Mouse (Mus musculus) cerebellum, postnatal 14 days (tissue): Measurements from ENCODE around the gene Shank2.

Experiments
- DNase-seq, 2 experiments: peaks; one replicate each; pipeline ENCODE4 v3.0.0; 2021; ENCODE audit warnings: mixed read lengths in 2 of 2

Gene Shank2

DNA sequence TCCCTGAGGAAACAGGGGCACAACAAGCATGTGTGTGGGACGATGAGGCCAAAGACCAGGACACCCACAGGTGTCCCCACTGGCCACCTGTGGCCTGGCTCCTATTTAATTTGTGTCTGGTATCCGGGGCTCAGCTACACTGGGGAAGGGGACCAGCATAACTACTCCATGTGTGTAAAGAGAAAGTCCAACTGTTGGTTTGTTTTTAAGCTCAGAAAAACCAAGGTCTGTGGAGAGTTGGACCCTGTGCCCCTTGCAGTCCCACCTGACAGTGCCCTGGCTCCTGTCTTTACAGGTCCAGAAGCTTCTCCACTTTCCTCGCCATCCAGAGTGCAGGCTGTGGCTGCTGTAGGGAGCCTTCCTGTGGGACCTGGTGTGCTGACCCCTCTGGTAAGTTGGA is at the start of gene Shank2:
Gene Shank2 (plus strand): TSS at position 301 of the 400 bp plus-strand sequence.
- DNase-seq: no peak

DNA sequence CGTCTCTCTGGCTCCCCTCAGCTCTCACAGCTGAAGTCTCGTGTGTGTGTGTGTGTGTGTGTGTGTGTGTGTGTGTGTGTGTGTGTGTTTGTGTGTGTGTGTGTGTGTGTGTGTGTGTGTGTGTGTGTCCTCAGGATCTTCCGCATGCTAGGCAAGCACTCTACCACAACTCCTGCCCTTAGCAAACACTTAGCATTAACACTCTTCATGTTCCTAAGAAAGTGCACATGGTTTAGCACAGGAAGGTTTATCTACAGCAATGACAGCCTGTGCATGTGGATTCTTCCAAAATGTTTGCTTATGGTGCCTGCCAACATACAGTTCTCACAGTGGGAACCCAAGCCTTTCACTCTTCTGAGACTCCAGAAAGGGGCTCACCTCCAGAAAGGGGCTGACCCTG is 49.6 kb upstream of the Shank2 start:
- DNase-seq: no peak

DNA sequence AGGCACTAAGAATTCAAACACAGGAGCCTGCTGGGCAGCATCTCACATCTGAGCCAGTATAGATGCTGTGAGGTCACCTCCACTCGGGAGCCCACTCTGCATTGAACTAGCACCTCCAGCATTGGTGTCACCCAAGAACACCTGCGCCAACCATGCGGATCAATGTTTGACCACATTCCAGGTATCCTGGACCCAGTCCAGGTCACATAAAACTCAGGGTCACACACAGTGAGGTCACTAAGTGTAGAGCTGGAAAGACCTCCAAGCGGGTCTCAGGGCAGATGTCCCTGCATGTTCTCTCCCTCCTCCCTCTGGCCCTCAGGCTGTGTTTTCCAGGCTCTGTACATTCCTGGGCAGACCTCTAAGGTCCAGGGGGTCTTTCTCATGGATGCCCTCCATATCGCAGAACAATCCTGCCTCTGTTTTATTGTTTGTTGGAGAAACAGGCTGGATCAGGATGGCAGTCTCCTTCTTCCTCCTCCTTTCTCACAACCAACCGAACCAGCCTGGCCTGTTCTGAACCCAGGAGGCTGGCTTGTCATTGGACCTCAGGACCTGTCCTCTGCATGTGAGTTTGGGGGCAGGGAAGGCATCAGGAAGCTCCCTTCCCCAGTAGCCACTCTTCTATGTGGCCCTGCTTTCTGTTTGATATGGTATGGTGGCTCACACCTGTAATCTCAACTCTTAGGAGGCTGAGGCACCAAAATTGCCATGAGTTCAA is 45.0 kb upstream of the Shank2 start:
- DNase-seq: no peak

DNA sequence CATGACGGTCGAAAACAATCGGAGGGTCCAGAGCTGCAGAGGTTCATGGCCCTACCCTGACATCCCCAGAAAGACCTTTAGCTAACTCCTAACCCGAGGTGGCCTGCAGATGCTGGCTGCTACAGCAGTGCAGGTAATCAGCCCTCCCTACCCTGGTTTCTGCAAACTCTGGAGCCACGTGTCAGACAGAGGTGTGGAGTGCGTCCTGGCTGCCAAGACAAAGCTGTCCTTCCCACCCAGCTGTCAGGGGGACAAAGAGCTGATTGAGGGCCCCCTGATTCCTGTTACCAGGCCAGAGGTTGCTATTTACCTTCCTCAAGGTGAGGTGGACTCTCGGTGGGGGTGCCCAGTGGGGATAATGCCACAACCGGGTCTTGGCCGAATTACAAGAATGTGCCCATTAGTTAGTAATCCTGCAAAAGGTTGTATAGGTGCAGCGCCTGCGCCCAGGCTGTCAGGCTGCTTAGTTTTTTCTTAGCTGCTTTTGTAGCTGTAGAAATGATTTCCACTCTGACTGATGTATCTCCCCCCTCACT is 43.6 kb upstream of the Shank2 start:
- no peak for DNase-seq

DNA sequence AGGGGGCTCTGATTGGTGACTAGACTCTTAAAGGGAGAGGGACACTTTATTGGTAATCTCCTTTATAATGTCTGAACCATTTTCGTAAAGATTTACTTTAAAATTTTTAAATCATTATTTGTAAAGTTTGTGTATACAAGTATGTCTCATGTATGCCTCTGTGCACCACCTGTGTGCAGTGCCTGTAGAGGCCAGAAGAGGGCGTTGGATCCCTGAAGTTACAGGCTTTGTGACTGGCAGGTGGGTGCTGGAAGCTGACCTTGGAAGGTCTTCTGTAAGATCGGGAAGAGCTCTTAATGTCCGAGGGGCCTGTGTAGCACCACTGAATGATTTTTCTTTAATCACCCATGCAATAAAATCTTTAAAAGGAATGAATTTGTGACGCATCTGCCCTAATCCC is 37.9 kb upstream of the Shank2 start:
- DNase-seq: no peak

DNA sequence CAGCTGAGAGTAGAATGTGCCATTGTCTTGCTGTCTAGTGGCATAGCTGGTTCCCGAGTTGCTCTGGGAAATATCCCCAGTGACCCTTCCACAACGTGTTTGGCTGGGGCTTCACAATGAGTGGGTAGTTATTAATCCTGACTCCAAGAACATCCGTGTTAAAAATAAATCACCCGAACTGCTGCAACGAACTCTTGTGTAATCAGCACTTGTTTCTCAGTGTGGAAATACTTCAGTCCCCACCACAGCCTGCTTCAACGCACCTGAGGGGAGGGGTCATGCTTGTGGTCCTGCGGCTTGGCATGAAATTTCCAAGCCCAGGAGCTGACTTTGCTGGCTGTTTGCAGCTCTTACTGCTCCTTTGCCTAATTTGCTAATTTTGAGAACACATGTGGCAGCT is 35.1 kb upstream of the Shank2 start:
- DNase-seq: no peak

DNA sequence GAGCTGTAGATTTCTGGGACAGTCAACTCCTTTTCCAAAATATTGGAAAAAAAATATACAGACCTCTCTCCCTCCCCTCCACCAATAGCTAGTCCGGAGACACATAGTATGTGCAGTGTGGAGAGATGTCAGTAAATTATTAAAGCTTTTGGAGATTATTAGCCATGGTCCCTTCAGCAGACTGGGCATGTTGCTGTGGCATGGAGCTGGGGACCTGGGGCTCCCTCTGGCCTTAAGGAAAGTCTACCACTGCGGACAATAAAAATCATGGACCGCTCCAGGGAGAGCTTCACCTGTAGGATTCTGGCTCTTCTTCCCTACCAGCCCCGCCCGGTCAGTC is 24.3 kb upstream of the Shank2 start:
- DNase-seq: no peak

DNA sequence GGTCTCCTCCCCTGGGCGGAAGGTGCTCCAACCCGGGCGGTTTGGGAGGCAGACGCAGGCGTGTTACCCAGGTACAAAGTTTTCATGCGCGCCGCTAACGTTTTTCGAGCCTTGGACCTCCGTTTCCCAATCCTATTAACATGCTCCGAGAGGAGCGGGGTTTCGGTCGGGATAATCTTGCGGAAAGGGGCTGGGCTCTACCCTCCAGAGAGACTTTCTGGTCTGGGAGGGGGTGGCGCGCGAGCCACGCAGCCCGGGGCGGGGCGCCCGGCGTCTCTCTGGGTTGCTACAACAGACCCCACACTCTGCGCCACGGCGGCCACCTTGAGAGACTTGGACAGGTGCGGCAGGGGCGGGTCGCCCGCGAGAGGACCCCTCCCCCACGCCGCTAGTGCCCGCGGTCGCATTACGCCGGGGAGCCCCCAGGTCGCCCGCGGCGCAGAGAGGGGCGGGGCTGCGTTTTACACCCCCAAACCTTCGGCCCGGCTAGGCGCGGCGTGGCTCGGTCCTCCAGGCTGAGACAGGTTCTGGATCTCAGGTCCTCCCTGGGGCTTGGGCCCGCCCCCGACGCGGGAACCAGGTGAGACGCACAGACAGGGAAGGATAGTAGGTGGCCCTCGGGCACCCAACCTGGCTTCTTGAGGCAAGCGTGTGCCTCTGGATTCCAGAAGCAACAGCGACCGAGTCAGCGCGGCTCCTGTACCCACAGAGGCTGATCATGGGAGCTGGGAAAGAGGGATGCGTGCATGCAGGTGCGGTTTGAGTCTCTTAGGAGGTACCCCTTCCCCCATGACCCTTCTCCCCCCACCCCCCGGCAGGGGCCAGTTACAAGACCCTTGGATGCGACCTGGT is 23.7 kb upstream of the Shank2 start:
- peak in 1 of 2 experiments; percentile 10 for DNase-seq

DNA sequence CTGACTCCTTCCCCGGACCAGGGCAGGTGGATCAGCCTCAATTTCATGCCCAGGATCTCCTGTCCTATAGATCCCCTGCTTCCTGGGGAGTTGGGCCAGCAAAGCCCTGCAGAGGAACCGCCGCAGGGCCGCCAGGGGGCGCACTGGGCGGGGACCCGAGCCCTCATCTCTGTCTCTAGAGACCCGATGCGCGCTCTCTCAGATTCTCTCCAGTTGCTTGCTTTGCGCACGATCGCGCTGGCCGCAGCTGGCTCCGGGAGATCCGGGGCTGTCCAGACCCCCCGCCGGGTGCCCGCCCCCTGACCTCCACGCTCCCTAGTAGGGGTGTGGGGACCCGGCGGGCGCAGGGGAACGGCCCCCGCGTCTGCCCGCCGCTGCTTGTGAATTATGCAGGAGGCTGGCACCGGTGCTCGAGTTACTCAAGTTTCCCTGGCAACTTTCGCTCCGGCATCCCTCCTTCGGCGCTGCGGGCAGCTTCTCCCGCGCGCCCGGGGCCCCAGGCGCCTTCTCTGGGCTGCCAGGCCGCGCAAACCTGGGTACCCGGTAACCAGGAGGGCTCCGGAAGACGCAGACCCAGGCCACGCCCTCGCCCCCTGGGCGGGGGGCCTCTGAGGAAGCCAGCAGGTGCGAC is 22.9 kb upstream of the Shank2 start:
- DNase-seq: peak; percentile 68 to 72

DNA sequence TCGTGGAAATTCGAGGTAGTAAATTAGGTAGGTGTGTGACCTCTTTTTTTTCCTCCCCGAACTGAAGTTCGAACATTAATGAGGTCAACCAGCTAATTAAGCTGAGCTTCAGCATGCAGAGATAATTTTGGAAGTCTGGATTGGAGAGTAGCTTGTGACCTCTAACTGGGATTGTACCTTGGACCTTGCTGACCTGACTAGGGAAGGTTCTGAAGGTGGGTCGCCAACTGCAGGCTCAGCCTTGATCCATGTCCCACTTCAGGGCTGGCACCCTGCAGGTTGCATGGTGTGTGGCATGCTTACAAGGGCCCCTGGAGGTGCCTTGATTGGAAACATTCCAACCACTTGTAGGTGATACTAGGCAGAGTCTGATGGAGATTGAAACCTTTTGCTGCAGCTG is 21.7 kb upstream of the Shank2 start:
- no peak for DNase-seq

DNA sequence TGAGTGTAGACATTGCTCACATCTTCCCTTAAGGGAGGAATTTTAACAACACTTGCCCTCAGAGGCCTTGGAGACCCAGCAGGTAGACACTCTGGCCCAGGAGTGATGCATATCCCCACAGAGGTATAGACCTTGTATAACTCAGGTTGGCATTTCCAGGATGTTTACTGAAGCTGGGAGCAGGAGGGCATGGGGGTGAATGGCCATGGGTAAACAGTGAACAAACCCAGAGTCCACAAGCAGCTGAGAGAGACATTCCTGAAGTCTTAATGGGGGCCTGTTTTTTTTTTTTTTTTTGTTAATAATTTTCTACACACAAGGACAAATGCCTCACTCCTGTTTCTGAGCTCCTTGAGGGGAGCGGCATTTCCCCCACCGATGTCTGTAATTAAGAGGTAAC is 15.4 kb upstream of the Shank2 start:
- no peak for DNase-seq

DNA sequence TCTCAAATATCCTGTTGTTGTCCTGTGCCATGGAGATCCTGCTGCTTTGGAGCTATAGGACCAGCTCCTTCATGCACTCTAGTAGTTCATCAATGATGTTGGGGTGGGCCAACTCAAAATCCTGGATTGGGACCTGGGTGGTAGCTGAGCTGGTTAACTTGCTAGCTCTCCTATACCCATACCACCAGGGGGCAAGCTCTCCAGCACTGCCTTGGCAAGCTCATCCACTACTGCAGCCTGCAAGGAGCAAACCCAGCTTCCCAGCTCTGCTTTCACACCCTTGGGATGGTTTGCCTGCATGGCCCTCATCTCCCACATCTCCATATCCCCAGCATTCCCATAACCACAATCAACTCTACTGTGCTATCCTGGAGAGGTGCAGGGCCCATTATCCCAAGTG is 10.6 kb upstream of the Shank2 start:
- DNase-seq: no peak

DNA sequence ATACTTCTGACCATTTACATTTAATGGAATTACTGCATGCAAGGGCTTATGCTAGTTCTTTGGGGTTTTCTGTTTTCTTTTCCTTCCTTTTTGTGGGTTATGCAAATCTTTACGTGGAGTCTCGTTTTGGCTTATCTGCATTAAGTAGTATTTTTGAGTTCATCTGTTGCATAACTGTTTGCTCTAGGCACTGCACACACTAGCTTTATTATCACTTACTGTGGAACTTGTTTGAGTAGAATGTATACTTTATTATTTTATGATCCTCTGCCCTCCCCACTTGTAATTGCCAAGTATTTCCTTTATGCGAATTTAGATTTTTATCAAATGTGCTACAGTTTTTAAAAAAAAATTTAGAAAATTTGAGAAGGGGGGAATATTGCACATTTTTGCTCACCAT is 2.7 kb upstream of the Shank2 start:
- no peak for DNase-seq

DNA sequence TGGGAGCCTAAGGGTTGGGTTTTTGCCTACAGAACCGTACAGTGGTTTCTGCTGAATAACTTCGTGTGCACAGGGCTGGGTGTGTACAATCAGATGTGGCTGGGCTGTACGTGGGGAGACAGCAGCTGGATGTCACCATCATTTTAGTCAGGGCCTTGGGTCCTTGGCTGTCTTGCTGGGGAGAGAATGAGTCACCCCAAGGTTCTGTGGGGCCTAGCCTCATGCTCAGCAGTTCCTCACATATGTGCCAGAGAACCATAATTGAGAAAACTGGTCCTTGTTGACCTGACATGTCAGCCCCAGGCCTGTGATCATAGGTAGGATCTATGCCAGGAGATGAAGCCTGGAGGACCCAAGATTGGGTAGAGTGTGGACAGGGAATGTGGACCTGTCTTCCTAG is 1.7 kb downstream of the Shank2 start:
- DNase-seq: no peak

DNA sequence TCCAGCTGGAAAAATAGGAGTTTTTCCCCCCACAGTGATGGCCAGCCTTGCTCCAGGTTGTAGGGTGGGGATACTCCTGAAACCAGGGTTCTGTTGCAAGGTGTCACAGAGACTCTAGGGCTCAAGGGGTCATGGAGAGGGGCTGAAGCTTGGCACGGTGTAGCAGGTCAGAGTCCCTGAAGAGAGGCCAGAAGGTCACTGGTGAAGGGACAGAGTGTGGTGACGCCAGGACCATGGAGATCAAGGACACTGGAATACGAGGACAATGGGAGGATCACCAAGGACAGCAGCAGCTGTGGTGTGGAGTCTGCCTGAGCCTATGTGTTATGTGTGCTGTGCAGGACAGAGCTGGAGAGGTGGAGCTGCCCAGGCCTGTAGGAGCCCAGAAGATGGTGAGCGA is 6.4 kb downstream of the Shank2 start:
- no peak for DNase-seq

DNA sequence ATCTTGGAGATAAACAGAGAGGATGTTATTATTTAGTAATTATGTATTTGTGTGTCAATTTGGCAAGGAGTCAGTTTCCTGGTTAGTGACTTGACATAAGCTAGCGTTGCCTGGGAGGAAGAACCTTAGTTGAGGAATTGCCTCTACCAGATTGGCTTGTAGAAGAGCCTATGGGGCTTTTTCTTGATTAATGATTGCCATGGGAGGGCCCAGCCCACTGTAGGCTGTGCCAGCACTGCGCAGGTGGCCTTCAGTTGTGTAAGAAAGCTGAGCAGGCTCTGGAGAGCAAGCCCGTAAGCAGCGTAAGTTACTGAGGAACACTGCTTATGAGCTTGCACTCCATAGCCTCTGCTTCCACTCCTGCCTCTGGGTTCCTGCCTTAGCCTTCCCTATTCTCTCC is 7.3 kb downstream of the Shank2 start:
- DNase-seq: no peak

DNA sequence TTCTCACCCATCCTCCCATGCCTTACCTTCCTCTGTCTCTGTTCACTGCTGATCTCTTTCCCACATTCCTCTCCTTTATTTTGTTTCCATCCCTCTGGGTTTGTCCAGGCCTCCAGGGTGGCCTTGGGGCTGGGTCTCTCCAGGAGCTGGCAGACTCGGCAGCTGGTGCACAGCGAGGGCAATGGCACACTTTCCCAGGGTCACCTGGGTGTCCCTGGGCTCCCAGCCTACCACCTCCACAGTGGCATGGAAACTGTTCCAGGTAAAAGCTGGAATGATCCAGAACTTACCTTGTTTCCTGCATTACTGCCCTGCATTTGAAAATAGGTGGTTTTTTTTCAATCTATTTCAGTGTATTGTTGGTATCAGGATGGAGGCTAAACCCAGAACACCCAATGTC is 12.8 kb downstream of the Shank2 start:
- peak in 1 of 2 experiments; percentile 33 for DNase-seq

DNA sequence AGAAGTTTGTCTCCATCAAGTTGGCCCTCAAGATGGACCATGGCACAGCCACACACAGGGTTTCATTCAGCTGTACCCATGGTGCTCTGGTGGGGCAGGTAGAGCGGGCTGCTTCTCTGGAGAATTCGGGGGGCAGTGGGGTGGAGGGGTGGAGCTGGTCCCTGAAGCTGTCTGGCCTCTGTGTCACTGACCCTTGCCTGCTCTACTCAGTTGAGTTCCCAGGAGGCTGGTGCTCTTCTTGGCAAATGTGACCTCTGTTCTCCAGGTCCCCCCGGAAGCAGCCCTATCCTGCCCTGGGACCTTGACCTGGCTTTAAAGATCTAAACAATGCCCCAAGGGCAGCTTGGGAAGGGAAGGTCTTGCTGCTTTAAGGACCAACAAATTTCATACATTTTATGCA is 20.1 kb downstream of the Shank2 start:
- no peak for DNase-seq

DNA sequence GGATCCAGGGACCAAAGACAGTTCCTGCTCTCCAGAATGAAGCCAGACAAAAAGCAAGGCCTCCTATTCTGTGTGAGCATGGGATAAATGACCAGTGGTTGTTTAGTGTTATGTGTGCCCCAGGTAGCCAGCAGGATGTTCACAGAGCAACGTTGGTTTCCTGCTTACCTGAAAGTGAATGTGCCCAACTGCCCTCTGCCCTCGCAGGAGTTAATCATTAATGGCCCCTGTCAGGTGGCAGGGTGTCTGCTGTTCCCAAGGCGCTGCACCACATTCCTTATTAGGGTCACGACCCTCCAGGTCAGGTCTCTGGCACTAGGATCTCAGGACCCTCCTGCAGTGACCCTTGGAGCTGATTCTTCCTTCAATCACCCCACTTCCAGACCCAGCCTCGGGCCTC is 21.0 kb downstream of the Shank2 start:
- no peak for DNase-seq

DNA sequence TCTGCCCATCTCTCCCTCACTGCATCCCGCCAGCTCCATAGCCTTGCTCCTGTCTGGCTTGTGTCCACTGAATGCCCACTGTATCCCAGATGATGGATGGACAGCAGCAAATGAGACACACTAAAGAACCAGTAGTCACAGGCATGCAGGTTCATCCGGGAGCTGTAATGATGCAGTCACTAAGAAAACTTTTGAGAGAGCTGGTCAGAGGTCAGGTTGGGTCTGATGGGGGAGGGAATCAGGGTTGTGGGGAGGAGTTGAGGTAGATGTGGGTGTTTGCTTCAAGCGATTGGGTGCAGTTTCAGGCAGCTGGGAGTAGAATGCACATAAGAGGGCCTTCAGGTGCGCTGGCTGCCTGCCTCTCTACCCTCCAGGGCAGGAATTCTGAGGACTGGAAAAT is 21.8 kb downstream of the Shank2 start:
- no peak for DNase-seq

DNA sequence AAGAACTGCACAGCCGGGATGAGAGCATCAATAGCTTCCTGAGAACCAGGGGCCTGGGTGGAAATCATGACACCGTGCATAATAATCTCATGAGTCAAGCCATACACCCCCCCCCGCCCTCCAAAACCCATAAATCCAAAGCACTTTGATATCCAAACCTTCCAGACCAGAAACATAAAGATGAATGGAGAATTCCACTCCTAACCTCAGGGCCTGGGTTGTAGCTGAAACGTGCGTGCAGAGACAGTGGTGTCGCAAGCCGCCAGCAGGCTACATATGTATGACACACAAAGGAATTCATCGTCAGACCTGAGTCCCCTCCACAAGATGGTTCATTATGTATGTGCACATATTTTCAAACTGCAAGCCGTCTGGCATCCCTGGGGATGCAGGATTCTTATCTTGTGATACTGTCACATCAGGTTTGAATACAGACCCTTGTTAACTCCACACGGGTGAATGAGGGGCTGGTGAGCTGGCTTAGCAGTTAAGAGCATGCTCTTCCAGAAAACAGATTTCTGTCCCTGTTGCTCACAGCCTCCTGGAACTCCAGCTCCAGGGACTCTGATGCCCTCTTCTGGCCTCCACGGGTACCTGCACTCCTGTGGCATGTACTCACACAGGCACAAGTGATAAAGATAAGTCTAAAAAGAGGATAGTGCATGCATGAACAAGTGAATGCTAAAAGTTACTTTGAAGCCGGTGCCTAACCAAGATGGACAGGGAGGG is 24.5 kb downstream of the Shank2 start:
- no peak for DNase-seq

DNA sequence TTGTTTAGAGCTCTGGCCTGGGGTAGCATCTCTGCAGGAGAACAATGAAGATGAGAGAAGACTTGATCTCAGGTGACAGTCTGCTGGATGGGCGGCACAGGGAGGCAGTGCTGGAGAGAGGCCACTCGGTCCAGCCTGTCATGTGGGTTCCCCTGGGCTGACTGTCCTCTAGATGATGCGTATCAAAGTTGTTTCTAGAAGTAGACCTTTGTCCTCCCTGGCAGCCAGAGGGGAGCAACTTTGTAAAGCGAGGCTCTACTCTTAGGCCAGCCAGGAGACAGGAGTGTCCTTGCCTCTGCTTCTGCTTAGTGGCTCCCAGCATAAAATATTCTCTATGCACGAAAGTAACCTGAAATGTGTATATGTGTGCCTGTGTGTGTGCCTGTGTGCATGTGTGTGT is 27.5 kb downstream of the Shank2 start:
- DNase-seq: no peak

DNA sequence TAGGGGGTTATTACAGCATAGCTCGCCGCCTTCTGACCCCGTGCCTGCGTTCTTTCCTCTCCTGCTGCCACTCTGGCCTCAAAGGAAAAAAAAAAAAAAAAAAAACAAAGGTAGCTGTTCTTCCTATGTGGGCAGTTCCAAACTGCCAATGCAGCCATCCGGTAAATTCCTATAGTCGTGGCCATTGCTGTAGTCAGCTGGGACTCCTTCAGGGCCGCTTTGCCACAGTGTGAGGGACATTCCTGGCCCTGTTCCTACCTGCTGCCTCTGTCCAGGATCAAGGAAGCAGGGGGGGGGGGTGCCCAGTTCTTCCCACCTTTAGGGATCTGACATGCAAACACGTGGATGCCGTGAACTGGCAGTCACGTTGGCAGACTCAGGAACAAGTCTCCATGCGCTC is 29.1 kb downstream of the Shank2 start:
- no peak for DNase-seq
